Mouse (Mus musculus): ENCODE data around the gene Olfr39. TPM values are rescaled to one million over a fixed set of nuclear protein-coding genes. Genes with fewer than 3 reads are reported as not detected.

The Olfr39 gene
- not detected in 2 replicates for polyA plus RNA-seq (2012; rRNA removed; ENCODE audit: low replicate concordance)

DNA sequence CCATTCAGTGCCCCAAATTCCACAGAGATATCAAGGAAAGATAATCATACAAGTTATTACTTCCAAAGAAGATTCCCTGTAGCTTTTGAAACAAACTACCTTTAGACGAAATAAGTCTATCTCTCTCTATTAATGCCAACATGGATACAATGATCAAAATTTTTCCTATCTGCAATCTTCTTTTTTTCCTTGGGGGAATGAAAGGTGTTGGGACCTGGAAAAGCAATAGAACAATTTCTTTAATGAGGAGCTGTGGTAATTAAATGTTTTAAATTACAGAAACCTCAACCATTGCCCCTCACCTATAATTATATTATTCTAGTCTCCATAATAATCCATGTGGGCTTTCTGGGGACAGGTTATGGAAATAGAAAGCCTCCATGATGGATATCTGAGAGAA, at the start of gene Olfr39:
TSS of gene Olfr39 (plus strand) at position 301 of the 400 bp plus-strand sequence.

DNA sequence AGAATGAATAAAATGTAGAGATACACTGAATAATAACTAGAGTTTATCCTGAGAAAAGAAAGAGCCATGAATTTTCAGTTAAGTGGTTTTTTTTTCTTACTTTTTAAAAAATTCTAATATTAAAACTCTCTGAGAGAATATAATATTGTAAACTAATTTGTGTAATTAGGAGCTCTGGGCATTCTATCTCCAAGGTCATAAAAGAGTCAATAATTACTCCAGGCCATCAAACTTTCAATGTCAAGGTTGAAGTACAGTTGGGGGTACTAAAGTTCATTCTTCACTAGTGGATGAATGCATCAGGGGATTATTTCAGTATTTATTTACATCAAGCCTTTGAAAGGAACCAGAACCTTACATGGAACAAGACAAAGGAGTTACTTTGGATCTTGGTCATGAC, 45.3 kb upstream of the Olfr39 start, which contains the start of gene Olfr872:
TSS of gene Olfr872 (plus strand) at position 301 of the 400 bp plus-strand sequence.

DNA sequence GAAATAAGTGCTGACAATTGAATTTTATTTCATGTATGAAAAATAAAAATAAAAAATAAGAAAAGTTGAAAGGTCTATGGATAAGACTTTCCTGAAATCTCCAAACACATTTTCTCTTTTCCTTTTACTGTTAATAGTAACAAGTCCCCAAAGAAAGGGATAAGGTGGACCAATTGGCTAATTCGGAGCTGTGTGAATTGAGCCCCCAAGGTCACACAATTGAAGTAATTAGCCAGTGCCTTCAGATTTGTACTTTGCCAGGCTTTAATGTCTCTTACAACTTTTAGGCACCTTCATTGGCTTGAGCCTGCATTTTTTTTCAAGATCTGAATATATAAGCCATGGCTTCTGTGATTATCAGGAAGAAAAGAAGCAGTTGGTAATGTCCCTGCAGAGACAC, 16.1 kb downstream of the Olfr39 start, which contains the start of gene Olfr873:
TSS of gene Olfr873 (plus strand) at position 301 of the 400 bp plus-strand sequence.

DNA sequence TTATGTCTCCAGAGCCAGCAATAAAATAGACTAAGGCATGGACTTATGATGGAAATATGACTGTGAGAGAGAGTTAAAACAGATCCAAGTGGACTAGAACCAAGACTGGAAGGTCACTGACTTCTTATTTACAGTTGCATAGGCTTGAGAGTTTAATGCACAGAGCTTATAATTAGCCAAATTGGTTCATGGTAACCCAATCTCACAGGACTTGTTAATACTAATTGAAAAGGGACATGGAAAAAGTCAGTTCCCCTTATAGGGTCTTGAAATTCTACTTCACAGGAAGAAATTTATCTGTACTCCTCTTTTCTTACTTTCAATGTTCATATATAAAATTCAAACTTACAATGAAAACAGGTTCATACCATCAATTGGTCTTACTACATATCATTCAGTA, 53.8 kb downstream of the Olfr39 start, which contains the start of gene Olfr18:
TSS of gene Olfr18 (minus strand) at position 101 of the 400 bp plus-strand sequence.

Other genes with a start within 250 kb of the Olfr39 start
- not detected in 2 replicates for gene Olfr867, start 224.8 kb upstream of the Olfr39 start, polyA plus RNA-seq (2012; rRNA removed; ENCODE audit: low replicate concordance)
- gene Olfr868, start 183.7 kb upstream of the Olfr39 start, polyA plus RNA-seq (2012; rRNA removed; ENCODE audit: low replicate concordance) = not detected in 2 replicates
- not detected in 2 replicates for gene Olfr869, start 153.3 kb upstream of the Olfr39 start, polyA plus RNA-seq (2012; rRNA removed; ENCODE audit: low replicate concordance)
- not detected in 2 replicates for gene Olfr870, start 108.3 kb upstream of the Olfr39 start, polyA plus RNA-seq (2012; rRNA removed; ENCODE audit: low replicate concordance)
- gene Olfr871, start 70.1 kb upstream of the Olfr39 start, polyA plus RNA-seq (2012; rRNA removed; ENCODE audit: low replicate concordance) = not detected in 2 replicates
- not detected in 2 replicates for gene Olfr872, start 45.2 kb upstream of the Olfr39 start, polyA plus RNA-seq (2012; rRNA removed; ENCODE audit: low replicate concordance)
- gene Olfr873, start 16.2 kb downstream of the Olfr39 start, polyA plus RNA-seq (2012; rRNA removed; ENCODE audit: low replicate concordance) = not detected in 2 replicates
- not detected in 2 replicates for gene Olfr18, start 53.7 kb downstream of the Olfr39 start, polyA plus RNA-seq (2012; rRNA removed; ENCODE audit: low replicate concordance)
- gene Zfp560, start 102.8 kb downstream of the Olfr39 start, polyA plus RNA-seq (2012; rRNA removed; ENCODE audit: low replicate concordance) = 2.2 and 8.0 TPM in 2 replicates
- 1.2 and 3.2 TPM in 2 replicates for gene Zfp26, start 177.8 kb downstream of the Olfr39 start, polyA plus RNA-seq (2012; rRNA removed; ENCODE audit: low replicate concordance)
- gene Zfp426, start 210.4 kb downstream of the Olfr39 start, polyA plus RNA-seq (2012; rRNA removed; ENCODE audit: low replicate concordance) = 3.2 and 9.4 TPM in 2 replicates
- 2.8 and 8.3 TPM in 2 replicates for gene Zfp266, start 239.1 kb downstream of the Olfr39 start, polyA plus RNA-seq (2012; rRNA removed; ENCODE audit: low replicate concordance)